Mouse (Mus musculus) c-Kit-positive CD71-negative TER-119-negative erythroid progenitor cells, embryonic 14.5 days (primary cell): ENCODE data around the gene Efhc2.

ENCODE experiments used
- DNase-seq: peaks from one replicate; pipeline ENCODE4 v3.0.0-alpha.2; 2013; ENCODE audit warnings: low read depth

Gene Efhc2

GRCm38 (mm10) chrX:17319126-17319583 is at the start of gene Efhc2:
Efhc2 (minus strand) TSS chrX:17319368.
- DNase-seq, result no peak

GRCm38 (mm10) chrX:17365114-17365513 is 45.9 kb upstream of the Efhc2 start:
- no peak for DNase-seq

- DNase-seq, result no peak
Observed at GRCm38 (mm10) chrX:17300349-17300880, 18.8 kb downstream of the Efhc2 start.

GRCm38 (mm10) chrX:17283899-17284298 is 35.3 kb downstream of the Efhc2 start:
- DNase-seq, result no peak

GRCm38 (mm10) chrX:17225141-17225540 is 94.0 kb downstream of the Efhc2 start:
- no peak for DNase-seq

GRCm38 (mm10) chrX:17217451-17217850 is 101.7 kb downstream of the Efhc2 start:
- no peak for DNase-seq

GRCm38 (mm10) chrX:17213515-17213914 is 105.7 kb downstream of the Efhc2 start:
- DNase-seq, result no peak

- no peak for DNase-seq
Observed at GRCm38 (mm10) chrX:17175748-17176147, 143.4 kb downstream of the Efhc2 start.

- DNase-seq, result no peak
Observed at GRCm38 (mm10) chrX:17165638-17166037, 153.5 kb downstream of the Efhc2 start.
